Mouse (Mus musculus): ENCODE measurements around the gene Ttl.
A peak's percentile ranks its signal among the peaks of the same experiment; 100 is the strongest.

Gene Ttl

DNA sequence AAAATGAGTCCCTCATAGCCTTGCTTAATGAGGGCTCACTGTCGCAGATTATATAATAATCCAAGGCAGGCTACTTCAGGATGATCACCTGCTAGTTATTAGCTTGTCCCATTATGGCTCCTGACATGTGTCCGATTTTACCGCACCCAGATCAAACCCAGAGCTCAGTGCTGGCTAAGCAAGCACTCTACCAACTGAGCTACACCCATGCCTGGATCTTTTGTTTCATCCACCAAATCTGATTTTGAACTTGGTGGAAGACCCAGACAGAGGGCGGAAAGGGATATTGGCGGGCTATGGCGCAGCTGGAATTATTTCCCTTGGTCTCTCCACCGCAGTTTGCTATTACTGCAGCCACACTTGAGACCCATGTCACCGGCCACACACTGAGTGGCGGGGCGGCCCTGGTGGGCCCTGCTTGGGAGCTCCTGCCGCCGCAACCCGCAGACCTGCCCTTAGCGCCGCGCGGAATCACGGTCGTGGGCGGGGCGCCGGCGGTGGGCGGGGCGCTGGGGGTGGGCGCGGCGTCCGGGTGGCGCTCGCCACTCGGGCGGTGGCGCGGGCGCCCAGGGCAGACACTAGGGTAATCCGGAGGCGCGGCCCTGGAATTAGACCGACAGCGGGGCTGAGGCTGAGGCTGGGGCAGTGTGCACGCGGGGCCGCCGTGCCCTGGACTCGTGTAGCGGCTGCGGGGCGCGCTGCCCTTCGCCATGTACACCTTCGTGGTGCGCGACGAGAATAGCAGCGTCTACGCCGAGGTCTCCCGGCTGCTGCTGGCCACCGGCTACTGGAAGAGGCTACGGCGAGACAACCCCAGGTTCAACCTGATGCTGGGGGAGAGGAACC is at the start of gene Ttl:
Gene Ttl (plus strand): TSS at position 506 of the 846 bp plus-strand sequence.
- peak; percentile 77 for DNase-seq (ENCODE audit: low spot score)

DNA sequence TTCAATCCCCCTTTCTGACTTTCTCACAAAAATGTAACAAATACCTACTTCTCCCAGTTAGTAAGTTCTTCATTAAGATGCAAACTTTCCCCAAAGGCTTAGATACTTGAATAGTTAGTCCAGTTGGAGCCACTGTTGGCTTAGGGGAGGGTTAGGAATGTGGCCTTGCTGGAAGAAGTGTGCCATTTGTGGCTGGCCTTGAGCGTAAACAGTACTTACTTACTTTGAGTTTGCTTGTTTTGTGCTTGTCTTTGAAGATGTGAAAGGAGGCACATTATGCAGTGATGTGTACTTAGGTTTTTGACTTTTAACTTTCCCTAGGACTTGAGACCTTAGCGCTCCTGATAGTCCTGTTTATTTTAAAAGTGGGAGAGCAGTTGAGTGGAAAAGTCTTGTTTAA is 45.6 kb upstream of the Ttl start:
- no peak for DNase-seq (ENCODE audit: low spot score)

DNA sequence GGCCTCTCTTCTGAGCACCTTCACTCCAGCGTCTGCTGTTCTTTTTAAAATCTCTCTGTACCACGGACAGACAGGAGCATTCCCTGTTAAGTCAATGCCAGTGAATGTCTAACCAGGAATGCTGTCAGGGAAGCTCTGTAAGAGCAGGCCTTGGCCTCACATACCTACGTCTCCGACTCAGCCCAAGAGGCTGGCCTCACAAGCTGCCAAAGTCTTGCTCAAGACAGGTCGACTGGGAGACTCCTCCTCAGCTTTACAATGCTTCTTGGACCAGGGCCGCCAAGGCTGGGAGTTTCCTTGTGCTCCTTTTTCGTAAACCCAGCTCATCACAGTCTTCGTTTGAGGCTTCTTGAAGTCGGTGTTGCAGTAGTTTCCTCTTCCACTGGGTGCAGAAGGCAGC is 40.9 kb upstream of the Ttl start:
- no peak for DNase-seq (ENCODE audit: low spot score)

DNA sequence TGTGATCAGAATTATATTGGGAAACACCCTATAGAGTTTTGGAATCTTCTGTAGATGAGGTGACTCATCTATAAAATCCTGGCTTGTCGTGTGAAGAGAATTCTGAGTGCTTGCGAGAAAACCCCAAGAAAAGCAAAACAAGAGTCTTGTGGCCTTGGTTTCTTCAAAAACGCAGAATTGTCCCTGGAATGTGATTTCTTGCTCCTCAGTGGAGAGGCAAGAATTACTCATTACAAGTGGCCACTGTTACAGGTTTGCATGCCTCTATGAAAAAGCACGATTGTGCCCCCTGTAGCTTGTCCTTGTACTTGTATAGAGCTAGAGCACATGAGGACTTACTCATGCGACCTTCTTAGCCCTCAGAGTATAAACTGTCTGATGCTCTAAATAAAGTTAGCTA is 30.4 kb upstream of the Ttl start:
- no peak for DNase-seq (ENCODE audit: low spot score)

DNA sequence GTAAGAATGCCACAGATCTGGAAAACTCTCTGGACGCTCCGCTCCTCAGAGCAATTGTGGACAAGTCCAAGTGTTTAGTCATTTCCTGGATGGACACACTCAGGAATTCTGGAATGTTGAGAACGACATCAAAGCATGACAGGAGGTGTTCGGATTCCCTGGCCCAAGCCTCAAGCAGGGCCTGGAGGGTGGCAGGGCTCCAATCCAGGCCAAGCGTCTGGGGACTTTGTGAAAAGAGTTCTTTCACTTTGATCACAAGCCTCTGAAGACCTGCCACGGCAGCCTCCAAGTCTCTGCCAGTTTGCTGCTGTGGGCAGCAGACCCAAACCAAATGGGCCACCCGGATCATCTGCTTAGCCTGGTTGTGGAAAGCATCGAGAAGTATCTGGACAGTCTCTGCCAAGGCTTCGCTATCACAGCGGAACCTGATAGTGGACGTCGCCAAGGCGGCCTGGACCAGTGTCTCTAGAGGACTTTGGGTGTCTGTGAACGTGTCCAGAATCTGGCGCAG is 27.3 kb upstream of the Ttl start:
- peak; percentile 22 for DNase-seq (ENCODE audit: low spot score)

DNA sequence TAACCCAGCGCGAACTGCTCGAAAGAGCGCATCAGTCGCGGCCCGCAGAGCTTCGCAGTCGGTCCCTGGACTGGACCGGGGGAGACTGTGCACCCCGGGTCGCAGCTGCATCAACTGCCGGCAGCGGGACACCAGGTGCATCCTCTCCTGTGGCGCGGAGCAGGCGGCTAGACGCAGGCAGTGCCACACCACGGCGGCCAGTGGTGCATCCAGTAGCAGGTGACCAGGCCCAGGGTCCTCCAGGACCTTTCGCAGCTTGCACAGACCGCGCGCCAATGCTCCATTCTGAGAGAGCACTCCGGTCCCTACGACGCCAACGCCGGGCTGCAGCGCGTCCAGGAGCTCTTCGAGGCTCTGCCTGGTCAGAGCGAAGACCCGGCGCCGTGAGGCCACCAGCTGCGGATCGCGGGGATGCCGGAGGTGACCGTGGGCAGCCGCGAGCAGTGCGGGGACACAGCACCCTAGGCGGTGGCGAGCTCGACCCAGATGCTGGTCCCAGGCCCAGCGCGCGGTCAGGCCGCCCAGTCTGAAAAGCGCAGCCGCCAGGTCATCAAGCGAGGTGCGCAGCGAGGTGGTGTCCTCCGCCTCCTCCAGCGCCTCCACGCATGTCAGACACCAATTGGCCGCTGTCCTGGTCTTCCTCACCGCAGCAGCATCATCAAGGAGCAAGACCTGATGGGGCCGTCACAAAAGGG is 26.7 kb upstream of the Ttl start:
- DNase-seq (ENCODE audit: low spot score): peak; percentile 71

DNA sequence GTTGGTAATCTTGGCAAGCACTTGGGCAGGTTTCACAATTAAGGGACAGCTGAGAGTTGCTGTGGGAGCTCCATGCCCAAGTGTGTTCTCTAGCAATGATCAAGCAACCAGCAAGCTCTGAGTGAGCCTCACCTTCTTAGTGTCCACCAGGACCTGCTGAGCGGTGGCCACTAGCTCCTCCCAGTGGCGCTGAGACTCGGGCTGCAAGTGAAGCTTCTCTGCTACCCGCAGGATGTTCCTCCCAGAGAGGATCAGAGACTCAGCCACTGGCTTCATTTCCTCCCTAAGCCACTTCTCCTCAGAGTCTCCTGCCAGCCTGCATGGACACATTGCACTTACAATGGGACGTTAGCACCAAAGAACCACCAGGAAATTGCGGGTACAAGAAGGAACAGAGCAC is 25.2 kb upstream of the Ttl start:
- peak; percentile 24 for DNase-seq (ENCODE audit: low spot score)

DNA sequence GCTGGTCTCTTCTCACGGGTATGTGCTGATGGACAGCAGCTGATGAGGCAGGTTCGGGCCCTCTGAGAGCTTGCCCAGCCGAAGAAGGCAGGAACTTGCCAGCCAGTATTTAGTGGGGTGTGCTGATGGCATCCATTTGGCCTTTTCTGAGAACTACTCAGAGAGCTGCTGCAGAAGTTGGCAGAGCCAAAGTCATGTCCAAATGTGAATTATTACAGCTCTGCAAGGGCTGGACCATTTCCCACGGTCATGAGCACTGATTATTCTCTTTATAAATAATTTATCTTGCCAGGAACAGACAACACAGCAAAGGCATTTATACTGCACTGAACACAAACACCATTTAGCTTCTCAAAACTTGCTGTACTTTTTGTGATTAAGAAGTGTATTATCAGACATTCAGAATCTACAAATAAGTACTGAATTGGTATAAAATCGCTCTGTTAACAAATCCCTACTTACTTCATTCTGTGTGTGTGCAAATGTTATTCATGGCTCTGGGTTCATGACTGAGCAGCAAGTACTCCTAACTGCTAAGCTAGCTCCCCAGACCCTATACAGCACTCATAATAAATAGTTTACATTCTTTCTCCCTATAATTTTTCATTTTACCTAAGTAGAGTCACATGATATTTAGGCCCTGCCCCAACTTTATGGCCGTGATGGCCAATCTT is 19.4 kb upstream of the Ttl start:
- no peak for DNase-seq (ENCODE audit: low spot score)

DNA sequence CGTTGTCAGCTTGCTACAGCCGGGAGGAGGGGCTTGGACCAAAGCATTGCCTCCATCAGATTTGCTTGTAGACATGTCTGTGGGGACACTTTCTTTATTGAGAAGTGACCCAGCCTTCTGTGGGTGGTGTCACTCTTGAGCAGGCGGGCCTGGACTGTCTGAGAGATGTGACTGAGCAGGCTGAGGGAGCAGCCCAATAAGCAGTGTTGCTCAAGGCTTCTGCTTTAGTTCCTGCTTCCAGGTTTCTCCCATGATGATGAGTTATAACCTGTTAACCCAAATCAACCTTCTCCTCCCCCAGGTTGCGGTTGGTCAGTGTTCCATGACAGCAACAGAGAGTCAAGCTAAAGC is 18.9 kb upstream of the Ttl start:
- no peak for DNase-seq (ENCODE audit: low spot score)

DNA sequence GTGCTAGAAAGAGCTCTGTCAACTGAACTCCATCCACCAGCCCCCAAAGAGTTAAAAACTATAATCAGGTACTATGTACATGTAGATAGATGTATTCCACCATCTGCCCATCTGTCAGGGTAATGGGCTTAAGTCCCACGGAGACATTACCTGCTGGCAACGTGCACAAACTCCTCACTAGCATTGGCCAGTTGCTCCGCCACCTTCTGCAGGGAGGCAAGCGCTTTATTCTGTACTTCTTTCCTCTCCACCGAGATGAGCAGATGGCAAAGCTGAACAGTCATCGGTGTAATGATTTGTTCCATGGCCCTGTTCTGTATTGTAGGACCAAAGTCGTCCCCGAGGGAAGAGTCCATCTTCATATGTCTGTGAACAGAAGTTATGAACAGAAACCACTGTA is 17.9 kb upstream of the Ttl start, which contains the start of gene Vinac1:
Gene Vinac1 (minus strand): TSS at position 362 of the 400 bp plus-strand sequence.
- DNase-seq (ENCODE audit: low spot score): no peak

DNA sequence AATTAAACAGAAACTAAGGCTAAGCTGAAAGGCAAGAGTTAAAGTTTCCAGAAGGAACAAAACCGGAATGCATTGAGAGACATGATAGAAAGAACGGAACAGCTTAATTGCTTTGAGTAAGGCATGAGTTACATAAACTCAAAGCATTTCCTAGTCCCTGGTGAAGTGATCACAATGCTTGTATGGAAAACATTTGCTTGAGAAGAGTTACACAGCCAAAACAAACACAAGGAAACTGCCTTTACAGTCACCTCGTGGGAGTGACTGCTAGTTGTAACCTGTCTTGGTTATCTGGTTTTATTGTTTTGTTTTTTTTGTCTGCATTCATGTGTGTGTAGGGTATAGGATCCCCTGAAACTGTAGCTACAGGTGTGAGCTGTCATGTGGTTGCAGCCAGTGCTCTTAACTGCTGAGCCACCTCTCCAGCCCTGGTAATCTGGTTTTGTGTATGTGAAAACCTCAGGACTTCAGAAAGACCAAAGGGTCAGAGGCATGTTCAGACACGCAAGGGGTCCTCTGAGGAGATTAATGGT is 13.2 kb upstream of the Ttl start:
- no peak for DNase-seq (ENCODE audit: low spot score)

DNA sequence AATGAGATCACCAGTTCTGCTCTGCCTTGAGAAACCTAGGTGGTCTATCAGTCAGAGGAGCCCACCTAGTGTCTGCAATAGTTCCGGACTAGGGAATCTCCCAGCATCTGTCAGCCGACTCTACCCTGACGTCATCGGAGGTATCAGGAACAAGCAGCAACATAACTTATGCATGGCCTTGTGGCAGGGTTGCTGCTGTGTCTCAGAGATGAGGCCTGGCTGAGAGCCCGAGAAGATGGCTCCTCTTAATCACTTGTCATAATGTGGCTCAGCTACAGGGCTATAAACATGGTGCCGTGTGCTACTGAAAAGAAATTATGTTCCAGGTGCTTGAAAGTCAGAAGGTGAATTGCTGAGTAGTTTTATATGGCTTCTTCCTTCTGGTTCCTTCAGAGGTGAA is 10.0 kb upstream of the Ttl start:
- DNase-seq (ENCODE audit: low spot score): no peak

DNA sequence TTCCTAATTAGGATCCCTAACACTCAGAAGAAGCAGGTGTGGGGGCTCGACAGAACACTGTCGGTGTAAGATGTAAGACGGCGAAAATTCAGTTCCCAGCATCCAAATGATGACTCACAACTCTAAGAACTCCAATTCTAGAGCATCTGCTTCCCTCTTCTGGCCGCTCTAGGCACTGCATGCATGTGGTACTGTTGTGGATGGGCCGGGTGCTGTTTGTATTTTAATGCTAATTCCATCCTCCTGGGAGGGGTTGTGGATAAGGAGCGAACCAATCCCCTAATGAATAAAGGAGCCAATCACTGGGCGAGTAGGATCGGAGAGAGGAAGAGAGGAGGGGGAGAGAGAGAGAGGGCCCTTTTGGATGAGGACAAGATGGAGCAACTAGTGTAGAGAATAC is 9.1 kb upstream of the Ttl start:
- DNase-seq (ENCODE audit: low spot score): peak; percentile 25

DNA sequence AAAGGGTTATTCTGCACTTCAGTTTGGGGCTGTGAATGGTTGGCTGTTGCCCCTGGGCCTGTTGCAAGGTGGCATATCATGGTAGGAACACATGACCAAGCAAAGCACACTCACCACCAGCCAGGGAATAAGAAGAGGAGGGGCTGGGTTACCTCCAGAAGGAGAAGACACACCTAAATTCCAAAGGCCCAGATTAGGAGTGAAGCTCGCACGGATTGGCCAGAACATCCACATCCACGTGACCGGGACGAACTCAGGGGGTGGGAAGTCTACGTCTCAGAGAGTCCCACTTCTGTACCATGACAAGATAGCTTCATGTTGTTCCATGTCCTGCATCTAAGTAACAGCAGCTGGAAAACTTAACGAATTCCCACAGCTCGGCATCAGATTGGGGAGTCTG is 8.5 kb upstream of the Ttl start:
- no peak for DNase-seq (ENCODE audit: low spot score)

DNA sequence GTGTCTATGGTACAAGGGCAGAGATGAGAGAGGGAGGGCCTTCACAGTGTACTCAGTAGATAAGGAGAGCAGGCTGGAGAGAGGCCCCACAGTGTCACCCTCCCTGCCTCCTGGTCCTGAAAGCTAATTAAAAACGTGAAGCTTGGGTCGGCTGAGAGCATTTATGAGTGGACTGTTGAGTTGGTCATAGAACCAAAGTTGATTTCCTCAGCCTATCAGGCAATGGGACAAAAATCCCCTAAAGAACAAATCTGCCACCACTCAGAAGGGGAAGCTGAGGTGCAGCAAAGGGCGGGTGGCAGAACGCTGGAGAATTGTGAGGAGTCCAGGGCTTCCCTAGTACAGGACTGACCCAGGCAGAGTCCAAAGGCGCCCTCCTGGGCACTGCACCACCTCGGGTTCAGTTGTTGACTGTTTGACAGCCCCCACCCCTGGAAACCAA is 7.8 kb upstream of the Ttl start:
- DNase-seq (ENCODE audit: low spot score): no peak

DNA sequence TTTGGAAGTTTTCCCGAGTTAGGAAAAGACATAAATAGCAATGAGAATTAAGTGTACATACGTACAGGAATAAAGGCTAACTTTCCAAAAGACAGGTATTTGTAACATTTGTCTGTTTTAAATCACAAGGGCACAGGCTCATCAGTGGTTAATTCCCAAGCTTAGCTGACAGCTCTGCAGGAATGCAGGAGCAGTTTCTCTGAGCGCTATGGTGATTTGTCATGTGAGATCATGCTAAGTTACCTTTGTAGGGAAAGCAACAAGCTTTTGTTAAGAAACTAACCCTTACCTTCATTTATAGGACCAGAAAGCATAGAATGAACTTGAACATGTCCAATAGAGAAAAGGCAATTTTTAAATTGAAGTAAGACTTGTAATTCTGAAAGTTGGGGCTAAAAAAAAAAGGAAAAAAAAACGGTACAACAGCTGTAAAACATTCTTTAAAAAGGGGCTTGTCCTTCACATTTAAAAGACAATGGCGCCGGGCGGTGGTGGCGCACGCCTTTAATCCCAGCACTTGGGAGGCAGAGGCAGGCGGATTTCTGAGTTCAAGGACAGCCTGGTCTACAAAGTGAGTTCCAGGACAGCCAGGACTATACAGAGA is 4.2 kb upstream of the Ttl start:
- DNase-seq (ENCODE audit: low spot score): peak; percentile 9

DNA sequence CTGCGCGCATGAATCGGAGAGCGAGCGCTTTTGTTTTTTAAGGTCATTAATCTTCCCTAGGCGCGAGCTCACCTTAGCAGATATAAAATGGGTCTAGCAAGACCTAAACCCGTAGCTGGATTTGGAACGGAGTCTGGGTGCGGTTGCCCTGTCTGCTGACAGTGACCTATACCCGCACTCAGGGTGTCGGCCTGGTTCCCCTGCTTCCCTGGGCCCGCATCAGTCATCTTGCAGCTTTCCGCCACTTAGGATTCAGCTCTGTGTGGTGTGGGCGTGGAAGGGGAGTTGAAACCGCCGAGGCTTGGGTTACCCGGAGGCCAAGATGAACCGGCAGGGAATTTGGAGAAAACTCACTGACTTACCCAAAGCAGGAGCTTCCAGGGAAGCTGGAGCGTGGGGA is 584 bp downstream of the Ttl start:
- peak; percentile 76 for DNase-seq (ENCODE audit: low spot score)

DNA sequence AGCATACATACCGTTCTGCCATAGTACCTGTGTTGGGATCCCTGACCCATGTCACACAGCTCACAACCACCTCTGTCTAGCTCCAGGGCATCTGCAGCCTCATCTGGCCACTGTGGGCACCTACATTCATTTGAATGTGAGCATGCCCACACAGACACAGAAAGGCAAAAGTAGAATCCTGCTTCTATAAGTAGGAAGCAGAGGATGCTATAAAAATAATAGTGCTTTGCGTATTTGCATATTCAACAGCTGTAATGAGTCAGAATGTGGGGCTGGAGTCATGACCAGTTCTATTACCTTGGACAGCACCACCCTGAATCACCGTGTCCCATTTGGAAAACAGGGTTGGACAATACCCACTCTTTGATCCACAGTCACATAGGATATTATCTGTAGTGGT is 4.6 kb downstream of the Ttl start:
- no peak for DNase-seq (ENCODE audit: low spot score)

DNA sequence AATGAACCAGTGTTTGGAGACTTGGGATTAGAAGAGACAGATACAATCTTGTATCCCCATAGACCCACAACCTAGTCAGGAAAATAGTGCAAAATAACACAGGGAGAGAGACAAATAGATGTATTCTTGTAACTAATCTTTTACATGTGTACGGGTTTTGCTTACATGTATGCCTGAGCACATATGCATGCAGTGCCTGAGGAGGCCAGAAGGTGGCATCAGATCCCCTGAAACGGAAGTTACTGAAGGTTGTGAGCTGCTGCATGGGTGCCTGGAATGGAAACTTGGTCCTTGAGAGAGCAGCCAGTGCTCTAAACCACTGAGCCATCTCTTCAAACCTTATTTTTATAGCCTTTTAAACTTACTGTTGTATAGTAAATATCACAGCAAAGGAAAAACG is 12.6 kb downstream of the Ttl start:
- DNase-seq (ENCODE audit: low spot score): peak; percentile 45

DNA sequence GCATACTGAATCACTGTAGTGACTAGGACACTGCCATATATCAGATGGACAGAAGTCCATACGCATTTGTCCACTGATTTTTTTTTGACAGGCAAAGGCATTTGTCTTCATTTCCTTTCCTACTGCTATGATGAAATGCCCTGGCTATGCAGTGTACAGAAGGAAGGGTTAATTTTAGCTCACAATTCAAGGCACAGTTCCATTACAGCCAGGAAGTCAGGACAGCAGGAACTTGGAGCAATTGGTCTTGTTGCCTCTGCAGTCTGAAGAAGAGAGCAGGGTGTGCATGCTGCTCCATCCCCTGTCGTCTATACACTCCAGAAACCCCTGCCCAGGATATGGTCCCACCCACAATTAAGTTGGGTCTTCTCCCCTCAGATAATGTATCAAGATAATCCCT is 13.5 kb downstream of the Ttl start:
- DNase-seq (ENCODE audit: low spot score): no peak

DNA sequence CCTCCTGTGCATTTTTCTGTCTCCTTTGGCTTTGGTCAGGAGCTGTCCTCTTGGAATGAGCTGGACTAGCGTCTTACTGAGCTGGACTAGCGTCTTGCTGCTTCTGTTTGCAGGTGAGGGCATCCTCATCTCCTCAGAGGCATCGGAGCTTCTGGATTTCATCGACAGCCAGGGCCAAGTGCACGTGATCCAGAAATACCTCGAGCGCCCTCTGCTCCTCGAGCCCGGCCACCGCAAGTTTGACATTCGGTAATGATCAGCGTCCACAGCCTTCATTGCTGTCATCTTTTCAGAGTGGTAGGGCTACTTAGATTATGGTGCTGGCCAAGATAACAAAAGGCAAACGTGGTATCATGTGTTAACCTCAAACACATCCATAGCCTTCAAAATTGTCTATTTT is 15.4 kb downstream of the Ttl start:
- no peak for DNase-seq (ENCODE audit: low spot score)

DNA sequence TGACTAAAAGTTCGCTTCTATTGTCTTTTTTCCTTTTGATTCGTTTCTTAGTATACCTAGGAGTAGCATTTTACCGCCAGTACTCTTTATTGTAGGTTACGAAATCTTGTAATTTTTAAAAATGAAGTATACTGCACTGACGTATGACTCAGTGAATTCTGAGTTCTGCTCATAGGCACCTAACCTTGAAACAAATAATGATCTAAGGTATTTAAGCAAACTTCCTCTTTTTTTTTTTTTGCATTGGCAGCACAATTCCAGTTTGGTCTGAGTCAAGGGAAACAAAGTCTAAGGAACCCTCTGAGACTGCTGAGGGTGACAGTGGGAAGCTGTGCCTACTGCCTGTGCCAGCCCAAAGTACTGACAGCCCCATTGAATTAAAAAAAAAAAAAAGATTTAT is 17.8 kb downstream of the Ttl start:
- no peak for DNase-seq (ENCODE audit: low spot score)

Data from embryo, embryonic 10 days (tissue).